Mouse (Mus musculus) heart, postnatal 0 days (tissue): ENCODE results near the gene Rpl23.

Source experiments
- CTCF ChIP-seq: IDR thresholded peaks from 2 replicates; pipeline ENCODE4 v1.5.1; 2016; ENCODE audit warnings: antibody characterized with exemption, control low read depth, low read depth
- EP300 ChIP-seq: IDR thresholded peaks from 2 replicates; pipeline ENCODE4 v1.6.1; 2016; ENCODE audit warnings: antibody characterized with exemption, low read depth

- TF ChIP-seq EP300 (no peak), CTCF (no peak)
These were observed 782 bp downstream of the Rpl23 start for GRCm38 (mm10) chr11:97781478-97781831.
